Mouse (Mus musculus): Measurements from ENCODE around the gene Rufy2.

GRCm38 (mm10) chr10:63004556-63004955 is 24.5 kb downstream of the Rufy2 start:
- no peak for TF ChIP-seq POLR2A (IDR thresholded peaks at IDR 0.05; ENCODE audit: insufficient read length, low read depth)
- no peak for TF ChIP-seq TCF12 (IDR thresholded peaks at IDR 0.05; ENCODE audit: insufficient read depth, poor library complexity, severe bottlenecking)
- TF ChIP-seq POLR2AphosphoS2 (IDR thresholded peaks at IDR 0.05; ENCODE audit: insufficient read length, low read depth), result no peak
- TF ChIP-seq E2F4 (IDR thresholded peaks at IDR 0.05; ENCODE audit: insufficient read depth), result no peak
- TF ChIP-seq MAX (IDR thresholded peaks at IDR 0.05; ENCODE audit: low read depth), result no peak
